Mouse (Mus musculus): ENCODE measurements around the gene 4932438H23Rik.

The 4932438H23Rik gene

GRCm38 (mm10) chr16:91009942-91010529 lies 84.9 kb downstream of the 4932438H23Rik start:
- DNase-seq (ENCODE audit: low spot score), result no peak

- no peak for DNase-seq (ENCODE audit: low spot score)
Measured at GRCm38 (mm10) chr16:91004915-91005538, 89.9 kb downstream of the 4932438H23Rik start.

All from ovary, postnatal 14 days (tissue).